Mouse (Mus musculus) kidney, adult 8-10 months (tissue): ENCODE results near the gene Irx5.

Source experiments
- DNase-seq, 2 experiments: peaks; one replicate each; pipeline ENCODE4 v3.0.0; 2022

Gene Irx5

GRCm38 (mm10) chr8:92357398-92357981, at the start of gene Irx5:
Gene Irx5, plus strand, starts transcription at chr8:92357625.
- peak; percentile 64 to 76 for DNase-seq

GRCm38 (mm10) chr8:92312178-92312577, 45.2 kb upstream of the Irx5 start:
- DNase-seq = no peak

DNA sequence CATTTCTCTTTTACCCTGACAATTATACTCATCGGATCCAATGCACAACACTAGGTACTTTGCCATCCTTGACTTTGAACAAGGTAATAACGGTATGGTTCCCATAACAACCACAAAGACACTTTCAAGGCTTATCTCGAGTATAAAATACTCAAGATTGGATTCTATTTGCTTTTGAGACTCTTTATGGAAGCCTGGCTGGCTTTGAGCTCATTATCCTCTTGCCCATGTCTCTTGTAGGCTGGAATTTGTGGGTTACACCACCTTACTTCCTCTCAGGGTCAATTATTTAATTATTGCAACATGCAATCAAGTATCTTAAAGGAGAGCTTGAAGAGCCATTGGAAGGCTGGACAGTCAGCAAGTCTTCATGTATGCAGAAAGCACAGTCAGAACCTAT, 43.7 kb upstream of the Irx5 start:
- DNase-seq = no peak

DNA sequence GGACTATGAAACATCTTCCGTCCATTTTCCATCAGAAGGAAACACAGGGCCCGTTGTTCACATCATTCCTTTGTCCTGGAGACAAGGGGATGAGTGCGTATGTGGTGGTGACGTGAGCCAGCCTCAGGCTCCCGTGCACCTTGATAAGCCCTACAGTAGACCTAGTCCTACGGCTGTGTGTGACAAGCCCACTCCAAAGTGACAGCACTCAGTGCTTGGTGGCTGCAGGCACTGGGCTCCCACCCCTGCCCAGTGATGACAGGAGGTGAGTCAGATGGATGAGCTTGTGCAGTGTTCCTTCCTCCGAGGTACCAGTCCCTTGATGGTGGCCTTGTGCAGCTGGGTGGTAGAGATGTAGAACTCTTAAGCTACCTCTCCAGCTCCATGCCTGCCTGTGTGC, 33.7 kb upstream of the Irx5 start:
- DNase-seq = no peak

DNA sequence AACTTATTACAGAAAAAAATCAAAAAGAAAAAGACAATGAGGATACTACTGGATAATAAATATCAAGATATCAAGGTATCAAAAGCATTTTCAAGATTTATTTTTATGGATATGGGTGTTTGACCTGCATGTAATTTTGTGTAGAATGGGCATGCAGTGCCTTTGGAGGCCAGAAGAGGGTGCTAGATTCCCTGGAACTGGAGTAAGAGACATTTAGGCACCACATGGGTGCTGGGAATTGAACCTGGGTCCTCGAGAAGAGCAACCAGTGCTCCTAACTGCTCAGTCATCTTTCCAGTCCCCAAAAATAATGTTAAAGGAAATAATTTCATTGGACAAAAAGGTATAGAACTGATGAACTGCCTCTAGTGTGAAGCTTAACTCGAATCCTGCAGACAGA, 30.2 kb upstream of the Irx5 start:
- DNase-seq = no peak

- DNase-seq = no peak
Measured at GRCm38 (mm10) chr8:92329273-92329672, 28.2 kb upstream of the Irx5 start.

DNA sequence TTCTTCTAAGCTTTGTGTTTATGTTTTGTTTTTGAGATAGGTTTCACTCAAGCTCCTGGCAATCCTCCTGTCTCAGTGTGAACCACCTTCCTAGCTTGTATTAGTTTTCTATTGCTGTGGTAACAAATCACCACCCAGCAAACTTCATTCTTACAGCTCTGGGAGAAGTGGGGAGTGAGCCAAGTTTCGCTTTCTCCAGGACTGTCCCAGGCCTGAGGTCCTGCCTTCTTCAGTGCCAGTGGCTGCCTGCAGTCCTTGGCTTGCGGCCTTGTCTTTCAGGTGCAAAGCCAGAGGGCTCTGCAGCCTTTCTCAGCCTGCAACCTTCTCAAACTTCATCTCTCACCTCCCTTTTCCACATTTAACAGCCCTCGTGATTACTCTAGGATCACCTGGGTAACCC, 25.6 kb upstream of the Irx5 start:
- peak in 1 of 2 experiments; percentile 9 for DNase-seq

- no peak for DNase-seq
Measured at GRCm38 (mm10) chr8:92333406-92333805, 24.0 kb upstream of the Irx5 start.

GRCm38 (mm10) chr8:92335079-92335478, 22.3 kb upstream of the Irx5 start:
- no peak for DNase-seq

GRCm38 (mm10) chr8:92336041-92336440, 21.4 kb upstream of the Irx5 start:
- no peak for DNase-seq

GRCm38 (mm10) chr8:92343544-92343943, 13.9 kb upstream of the Irx5 start:
- no peak for DNase-seq

GRCm38 (mm10) chr8:92349898-92350486, 7.4 kb upstream of the Irx5 start:
- DNase-seq = no peak

DNA sequence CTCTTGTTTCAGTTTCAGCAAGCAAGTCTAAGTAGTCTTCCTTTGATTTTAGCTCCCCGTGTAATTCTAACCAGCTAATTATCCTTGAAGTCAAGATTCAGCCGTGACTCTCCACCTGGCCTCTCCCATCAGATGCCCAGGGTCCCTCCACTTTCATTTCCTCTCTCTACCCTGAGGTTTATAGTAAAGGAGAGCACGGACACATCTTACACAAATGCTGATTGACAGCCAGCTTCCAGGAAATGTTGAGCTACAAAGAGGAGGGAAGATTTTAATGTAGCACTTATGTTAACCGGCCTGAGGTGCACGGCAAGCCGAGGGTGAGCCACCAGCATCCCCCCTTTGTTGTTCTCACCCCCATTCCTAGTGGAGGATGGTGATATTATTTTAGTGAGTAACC, 4.0 kb upstream of the Irx5 start:
- no peak for DNase-seq

- no peak for DNase-seq
Measured at GRCm38 (mm10) chr8:92354536-92355482, 2.6 kb upstream of the Irx5 start.

DNA sequence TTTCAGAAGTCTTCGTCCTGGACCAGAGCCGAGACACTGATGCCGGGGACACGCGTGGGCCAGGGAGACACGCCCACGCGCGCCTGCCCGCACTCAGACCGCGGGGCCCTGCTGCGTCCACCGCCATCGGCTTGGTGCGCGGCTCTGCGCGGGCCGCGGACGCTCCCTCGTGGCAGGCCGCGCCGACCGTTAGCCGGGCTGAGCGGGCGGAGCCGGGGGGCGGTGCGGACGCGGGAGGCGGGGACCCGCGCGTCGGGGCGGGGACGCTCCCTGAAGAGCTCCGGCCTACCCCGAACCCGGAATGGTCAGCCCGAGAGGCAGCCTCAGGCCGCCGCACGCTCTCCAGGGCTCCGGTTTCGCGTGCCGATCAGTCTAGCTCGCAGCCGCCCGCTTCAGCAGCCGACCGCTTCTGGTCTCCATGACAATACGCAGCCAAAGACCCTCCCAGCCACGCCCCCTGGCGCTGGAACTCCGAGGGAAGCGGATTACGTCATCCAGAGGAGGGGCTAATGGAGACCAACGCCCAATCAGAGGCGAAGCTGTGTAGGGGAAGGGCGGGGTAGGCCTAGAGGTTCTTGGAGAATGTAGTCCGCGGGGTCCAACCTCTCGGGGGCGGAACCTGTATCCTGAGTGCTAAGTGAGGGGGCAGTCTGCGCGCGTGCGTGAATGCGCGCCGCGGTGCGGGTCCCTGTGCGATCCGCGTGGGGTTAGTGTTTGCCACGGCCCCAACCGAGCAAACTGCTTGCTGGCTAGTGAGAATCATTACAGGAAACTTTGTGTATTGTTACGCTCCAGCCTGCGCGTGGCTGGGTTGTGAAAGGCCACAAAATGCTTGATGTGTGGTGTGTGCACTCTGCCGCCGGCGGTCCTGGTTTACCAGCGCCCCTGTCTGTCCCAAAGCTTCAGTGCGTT, 1.5 kb upstream of the Irx5 start:
- peak; percentile 96 for DNase-seq

DNA sequence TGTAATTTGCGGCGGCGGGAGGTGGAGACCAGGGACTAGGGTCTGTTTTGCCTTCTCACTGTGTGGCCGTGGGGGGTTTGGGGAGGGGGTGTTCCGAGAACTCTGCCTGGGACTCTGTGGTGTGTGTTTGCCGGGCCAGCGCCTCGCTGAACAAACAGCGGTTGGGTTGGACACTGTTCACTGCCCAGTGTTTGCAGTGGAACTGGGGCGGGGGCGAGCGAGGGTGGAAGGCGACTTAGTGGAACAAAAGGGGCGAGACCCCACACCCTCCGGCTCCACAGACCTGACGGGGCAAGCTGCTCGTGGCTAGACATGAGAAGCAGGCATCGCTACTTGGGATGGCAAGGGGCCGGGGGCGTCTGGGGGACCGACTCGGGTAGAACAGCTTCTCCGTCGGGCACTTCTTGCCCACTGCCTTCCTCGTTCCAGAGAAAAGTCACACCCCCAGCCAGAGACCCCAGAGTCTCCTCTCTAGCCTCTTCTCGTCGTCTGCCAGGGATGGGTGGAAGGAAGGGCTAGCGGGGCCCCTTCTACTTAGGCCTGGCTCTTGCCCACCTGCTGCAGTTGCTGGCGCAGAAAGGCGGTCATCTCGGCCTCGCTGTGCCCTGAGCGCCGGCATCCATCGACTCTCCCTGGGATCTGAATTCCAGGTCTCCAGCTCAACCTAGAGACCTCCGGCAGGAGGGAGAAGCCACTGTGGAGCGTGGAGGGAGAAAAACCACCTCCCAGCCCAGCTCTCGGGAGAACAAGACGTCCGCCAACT, 631 bp upstream of the Irx5 start:
- DNase-seq = no peak

- DNase-seq = peak in 1 of 2 experiments; percentile 11
Measured at GRCm38 (mm10) chr8:92358141-92358999, 945 bp downstream of the Irx5 start.

DNA sequence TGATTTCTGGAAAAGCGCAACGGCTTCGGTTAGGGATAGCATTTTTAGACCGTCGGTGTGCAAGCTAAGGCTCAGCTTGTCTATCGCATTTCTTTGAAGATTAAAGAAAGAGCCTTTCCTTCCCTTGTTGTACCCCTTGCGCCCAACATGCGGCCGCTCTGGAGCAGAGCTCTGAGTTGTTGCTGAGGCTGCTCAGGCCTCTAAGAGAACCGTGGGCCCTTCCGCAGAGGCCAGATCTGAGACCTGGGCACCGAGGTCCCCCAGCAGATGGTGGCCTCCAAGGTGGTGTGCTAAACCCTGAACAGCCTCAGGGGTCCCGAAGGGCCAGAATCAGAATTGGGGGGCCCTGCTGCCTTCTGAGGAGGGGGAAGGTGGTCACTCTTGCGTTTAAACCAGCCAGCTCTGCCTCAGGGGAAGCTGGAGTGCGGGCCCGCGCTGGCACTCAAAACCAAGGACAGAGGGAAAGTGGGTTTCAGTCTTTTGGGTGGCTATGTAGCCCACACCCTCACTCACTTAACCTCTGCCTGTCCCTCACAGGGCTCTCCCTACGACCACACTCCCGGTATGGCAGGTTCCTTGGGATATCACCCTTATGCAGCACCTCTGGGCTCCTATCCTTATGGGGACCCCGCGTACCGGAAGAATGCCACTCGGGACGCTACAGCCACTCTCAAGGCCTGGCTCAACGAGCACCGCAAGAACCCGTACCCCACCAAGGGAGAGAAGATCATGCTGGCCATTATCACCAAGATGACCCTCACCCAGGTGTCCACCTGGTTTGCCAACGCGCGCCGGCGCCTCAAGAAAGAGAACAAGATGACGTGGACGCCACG, 1.8 kb downstream of the Irx5 start:
- peak in 1 of 2 experiments; percentile 15 for DNase-seq

GRCm38 (mm10) chr8:92359833-92360082, 2.3 kb downstream of the Irx5 start:
- DNase-seq = no peak
